Mouse (Mus musculus): ENCODE data around the gene Pacsin2.

GRCm38 (mm10) chr15:83463369-83464082 is 880 bp downstream of the Pacsin2 start:
- TF ChIP-seq CTCF (IDR thresholded peaks at IDR 0.05; ENCODE audit: extremely low read depth, insufficient read length, insufficient replicate concordance, low read depth, low read length) (no peak), POLR2A (IDR thresholded peaks at IDR 0.05; ENCODE audit: low read depth, low read length) (no peak; the same call in 1 of the 2 replicates)
